Mouse (Mus musculus) T-helper 1 cell (primary cell): ENCODE results near the gene Gm2696.

ENCODE experiments used
- in situ Hi-C: fragments of 300-600 bp; cut with MboI, MseI; formaldehyde crosslinking; loops from one replicate; pipeline ENCODE4 v1.15.1; 2025; ENCODE audit warnings: high pct_unique_total_duplicates

Gene Gm2696

DNA sequence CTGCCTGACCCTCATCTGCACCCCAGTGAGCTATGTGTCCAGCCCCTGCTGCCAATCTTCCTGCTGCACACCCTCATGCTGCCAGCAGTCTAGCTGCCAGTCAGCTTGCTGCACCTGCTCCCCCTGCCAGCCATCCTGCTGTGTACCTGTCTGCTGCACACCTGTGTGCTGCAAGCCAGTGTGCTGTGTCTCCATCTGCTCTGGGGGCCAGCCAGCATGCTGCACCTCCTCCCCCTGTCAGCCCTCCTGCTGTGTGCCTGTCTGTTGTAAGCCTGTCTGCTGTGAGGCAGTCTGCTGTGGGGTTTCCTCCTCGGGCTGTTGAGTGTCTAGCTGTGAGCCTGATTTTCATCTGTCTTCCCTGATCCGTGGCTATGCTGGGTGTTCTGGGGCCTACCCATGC is 32.5 kb downstream of the Gm2696 start:
- in situ Hi-C loops = no loop called here

DNA sequence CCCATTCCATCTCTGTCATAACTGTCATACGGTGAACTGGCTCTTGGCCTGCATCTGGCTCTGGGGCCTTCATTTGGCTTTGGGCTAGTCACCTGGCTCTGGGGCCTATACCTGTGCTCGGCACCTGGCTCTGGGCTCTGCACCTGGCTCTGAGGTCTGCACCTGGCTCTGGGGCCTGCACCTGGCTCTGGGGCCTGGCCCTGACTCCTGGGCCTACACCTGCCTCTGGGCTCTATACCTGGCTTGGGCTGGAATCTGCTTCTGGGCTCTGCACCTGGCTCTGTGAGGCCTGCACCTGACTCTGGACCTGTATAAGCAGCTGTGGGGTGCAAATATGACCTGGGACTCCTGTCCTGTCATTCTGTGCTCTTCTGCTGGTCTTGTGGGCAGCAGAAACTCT is 33.1 kb downstream of the Gm2696 start:
- in situ Hi-C loops = no loop called here

- in situ Hi-C loops = no loop called here
Observed at GRCm38 (mm10) chr10:77852559-77852958, 38.1 kb downstream of the Gm2696 start, which contains the start of gene Gm10318. Gene Gm10318, plus strand, starts transcription at chr10:77852859.

GRCm38 (mm10) chr10:77861675-77862074 is 47.2 kb downstream of the Gm2696 start, which contains the start of gene Gm3285:
Gene Gm3285, plus strand, starts transcription at chr10:77861975.
- in situ Hi-C loops = no loop called here

DNA sequence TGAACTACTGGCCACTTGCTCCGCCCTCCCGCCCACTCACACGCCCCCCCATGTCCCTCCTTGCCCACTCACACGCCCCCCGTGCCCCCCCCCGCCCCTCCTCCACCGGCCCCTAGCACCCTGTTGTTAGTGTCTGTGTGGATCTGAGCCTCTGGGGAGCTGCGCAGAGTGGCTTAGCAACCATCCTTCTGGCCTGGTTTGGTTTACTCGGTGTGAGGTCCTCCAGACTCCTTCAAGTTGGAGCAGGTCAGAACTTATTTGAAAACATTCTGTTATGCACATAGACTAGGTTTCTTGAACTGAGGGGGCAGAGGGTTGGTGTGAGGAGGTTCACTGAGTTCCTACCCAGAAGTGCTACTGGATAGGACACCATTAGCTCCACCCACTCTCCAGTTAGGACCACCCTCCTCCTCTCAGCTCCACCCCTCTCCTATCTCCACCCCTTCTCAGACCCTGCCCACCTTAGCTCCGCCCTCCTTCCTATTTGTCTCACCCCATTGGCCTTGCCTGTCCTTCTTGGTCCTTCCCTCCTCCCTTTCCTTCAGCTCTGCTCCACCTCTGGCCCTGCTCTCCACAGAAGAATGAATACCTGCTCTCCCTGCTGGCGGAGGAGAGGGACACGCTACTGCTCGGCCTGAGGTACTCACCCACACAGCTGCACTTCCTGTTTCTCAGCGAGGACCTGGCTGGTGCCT is 49.7 kb downstream of the Gm2696 start:
- in situ Hi-C loops = no loop called here

- in situ Hi-C loops = no loop called here
Observed at GRCm38 (mm10) chr10:77864762-77865143, 50.3 kb downstream of the Gm2696 start.

DNA sequence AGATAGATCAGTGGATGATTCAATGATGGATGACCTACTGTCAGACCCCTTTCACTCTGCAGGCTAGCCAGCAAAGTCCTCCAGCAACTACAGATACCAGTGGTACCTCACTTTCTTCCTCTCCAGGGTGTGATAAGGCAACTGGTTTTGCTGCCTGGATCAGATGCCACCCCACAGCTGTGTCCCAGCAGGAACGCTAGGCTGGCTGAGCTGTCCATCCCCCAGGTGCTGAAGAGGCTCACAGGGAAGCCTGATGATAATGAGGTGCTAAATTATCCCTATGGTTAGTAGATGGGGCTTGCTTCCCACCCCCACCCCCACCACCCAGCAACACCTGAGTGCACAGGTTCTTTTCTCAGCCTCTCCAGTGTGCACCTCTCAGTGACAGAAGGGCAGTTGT is 53.1 kb downstream of the Gm2696 start:
- in situ Hi-C loops = no loop called here

DNA sequence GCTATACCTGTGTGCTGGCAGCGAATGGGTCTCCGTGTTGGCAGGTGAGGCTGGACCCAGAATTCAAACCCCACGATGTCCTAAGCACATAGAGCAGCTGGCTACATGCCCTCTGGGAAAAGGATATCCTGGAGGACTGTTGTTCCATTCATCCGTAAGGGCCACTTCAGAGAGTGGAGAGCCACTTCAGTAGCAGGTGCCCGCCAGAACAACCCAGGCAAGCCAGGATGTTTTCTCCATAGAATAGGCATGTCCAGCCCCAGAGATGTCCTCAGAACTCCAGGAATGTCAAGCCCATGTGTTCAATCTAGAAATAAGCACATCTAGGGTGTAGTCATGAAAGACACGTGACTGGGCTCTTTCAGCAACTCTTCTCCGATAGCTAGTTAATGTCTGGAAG is 55.2 kb downstream of the Gm2696 start:
- in situ Hi-C loops = no loop called here

- in situ Hi-C loops = no loop called here
Observed at GRCm38 (mm10) chr10:77878985-77879384, 64.5 kb downstream of the Gm2696 start.

GRCm38 (mm10) chr10:77880305-77880704 is 65.8 kb downstream of the Gm2696 start:
- in situ Hi-C loops = loop anchor here (10.0 kb wide), 1 partner anchor 1286 kb away; no protein-coding TSS in a partner anchor

GRCm38 (mm10) chr10:77882553-77882952 is 68.1 kb downstream of the Gm2696 start:
- in situ Hi-C loops = loop anchor here (10.0 kb wide), 1 partner anchor 1288 kb away; no protein-coding TSS in a partner anchor
